Comparison of ENCODE assay signal across 8 mouse cellular contexts in genomic region chr9:107554319-107554825, GRCm38 (mm10). TPM values are rescaled to one million over a fixed set of nuclear protein-coding genes. Genes with fewer than 3 reads are reported as not detected.
DNase-seq lines count a peak whose midpoint lies in the region; ATAC-seq and TF ChIP-seq lines count a peak whose summit lies in the region.

No protein-coding gene starts in this region.

- peak; percentile 92 for ATAC-seq in forebrain, embryonic 12.5 days (ENCODE audit: low FRiP score)
- ATAC-seq in neural tube, embryonic 15.5 days (ENCODE audit: low FRiP score): peak; percentile 93

- H3K4me1 ChIP-seq in E14TG2a.4 (replicated peaks; ENCODE audit: low read depth, low read length): peaks cover 69% of the 10 kb centered on the region
- peaks cover 55% of the 10 kb centered on the region for H3K4me1 ChIP-seq in forebrain, embryonic 12.5 days
- peaks cover 58% of the 10 kb centered on the region for H3K4me1 ChIP-seq in neural tube, embryonic 15.5 days

- under 1% methylated on average over 51 of the region's 53 CpGs for WGBS in forebrain, embryonic 12.5 days
- under 1% methylated on average over 53 of the region's 53 CpGs for WGBS in neural tube, embryonic 15.5 days

- peak overlapping the region; percentile 82 for H3K4me2 ChIP-seq in forebrain, embryonic 12.5 days
- H3K4me2 ChIP-seq in neural tube, embryonic 15.5 days: peak overlapping the region; percentile 89

- intact Hi-C loops in heart, postnatal 10 days (cut with DNase I): no loop called here

- H3K27me3 ChIP-seq in E14TG2a.4 (ENCODE audit: insufficient read depth, low read length): peaks cover 43% of the 10 kb centered on the region
- H3K27me3 ChIP-seq in forebrain, embryonic 12.5 days: peaks cover 42% of the 10 kb centered on the region
- peaks cover 36% of the 10 kb centered on the region for H3K27me3 ChIP-seq in neural tube, embryonic 15.5 days (replicated peaks)

- peaks cover 31% of the 10 kb centered on the region for H3K36me3 ChIP-seq in E14TG2a.4 (ENCODE audit: insufficient read depth, low read length)
- peaks cover 25% of the 10 kb centered on the region for H3K36me3 ChIP-seq in forebrain, embryonic 12.5 days (replicated peaks)
- H3K36me3 ChIP-seq in neural tube, embryonic 15.5 days: peaks cover 23% of the 10 kb centered on the region

- H3K27ac ChIP-seq in forebrain, embryonic 12.5 days: peak overlapping the region; percentile 92
- H3K27ac ChIP-seq in neural tube, embryonic 15.5 days (replicated peaks): peak overlapping the region; percentile 92

- peak overlapping the region; percentile 87 for H3K4me3 ChIP-seq in E14TG2a.4 (replicated peaks; ENCODE audit: low read length)
- peak overlapping the region; percentile 63 for H3K4me3 ChIP-seq in forebrain, embryonic 12.5 days (replicated peaks)
- peak overlapping the region; percentile 82 for H3K4me3 ChIP-seq in neural tube, embryonic 15.5 days (replicated peaks)

- peak; percentile 97 for DNase-seq in c-Kit-positive CD71-positive TER-119-positive erythroid progenitor cells, embryonic 14.5 days (ENCODE audit: low spot score)
- DNase-seq in heart, postnatal 10 days: peak; percentile 95 to 96
- DNase-seq in layer of hippocampus, adult 11-12 months (ENCODE audit: low spot score): peak; percentile 95
- peak; percentile 94 to 95 for DNase-seq in lung, adult 18-20 months
- peak; percentile 96 for DNase-seq in testis, postnatal 14 days (ENCODE audit: low spot score)

- peak overlapping the region; percentile 80 for H3K9ac ChIP-seq in forebrain, embryonic 12.5 days
- peak overlapping the region; percentile 84 for H3K9ac ChIP-seq in neural tube, embryonic 15.5 days (replicated peaks)

- H3K9me3 ChIP-seq in E14TG2a.4 (ENCODE audit: low read length): no peaks in the 10 kb centered on the region
- no peaks in the 10 kb centered on the region for H3K9me3 ChIP-seq in forebrain, embryonic 12.5 days
- no peaks in the 10 kb centered on the region for H3K9me3 ChIP-seq in neural tube, embryonic 15.5 days (replicated peaks)

- no peak for TF ChIP-seq CTCF in E14TG2a.4 (conservative IDR thresholded peaks at IDR 0.05; ENCODE audit: low read length)

RNA-seq across cellular contexts. Expression of gene Rassf1, which starts 3.0 kb away (rescaled TPM):
- polyA plus RNA-seq in forebrain, embryonic 12.5 days (2016; fragmentation: Nextera tagmentation; extraction: Ambion mirVana): 40.0 and 45.7 TPM in 2 replicates
- 10 to 100 TPM; 28.8 to 32.0 TPM for total RNA-seq in heart, postnatal 10 days (2021)
- polyA plus RNA-seq in neural tube, embryonic 15.5 days (2015; fragmentation: Nextera tagmentation; extraction: Ambion mirVana): 41.2 and 46.1 TPM in 2 replicates

RNA-seq across cellular contexts. Expression of gene Zmynd10, which starts 7.3 kb away (rescaled TPM):
- polyA plus RNA-seq in forebrain, embryonic 12.5 days (2016; fragmentation: Nextera tagmentation; extraction: Ambion mirVana): 1.0 and 2.2 TPM in 2 replicates
- total RNA-seq in heart, postnatal 10 days (2021): not detected
- 1.6 and 2.6 TPM in 2 replicates for polyA plus RNA-seq in neural tube, embryonic 15.5 days (2015; fragmentation: Nextera tagmentation; extraction: Ambion mirVana)

RNA-seq across cellular contexts. Expression of gene Tusc2, which starts 8.7 kb away (rescaled TPM):
- 77.2 and 79.9 TPM in 2 replicates for polyA plus RNA-seq in forebrain, embryonic 12.5 days (2016; fragmentation: Nextera tagmentation; extraction: Ambion mirVana)
- 10 to 100 TPM; 25.7 to 26.8 TPM for total RNA-seq in heart, postnatal 10 days (2021)
- polyA plus RNA-seq in neural tube, embryonic 15.5 days (2015; fragmentation: Nextera tagmentation; extraction: Ambion mirVana): 112 and 125 TPM in 2 replicates

RNA-seq across cellular contexts. Expression of gene Nprl2, which starts 12.3 kb away (rescaled TPM):
- 43.1 and 46.3 TPM in 2 replicates for polyA plus RNA-seq in forebrain, embryonic 12.5 days (2016; fragmentation: Nextera tagmentation; extraction: Ambion mirVana)
- total RNA-seq in heart, postnatal 10 days (2021): 10 to 100 TPM; 12.9 to 16.7 TPM
- polyA plus RNA-seq in neural tube, embryonic 15.5 days (2015; fragmentation: Nextera tagmentation; extraction: Ambion mirVana): 67.5 and 77.9 TPM in 2 replicates

RNA-seq across cellular contexts. Expression of gene Cyb561d2, which starts 12.4 kb away (rescaled TPM):
- polyA plus RNA-seq in forebrain, embryonic 12.5 days (2016; fragmentation: Nextera tagmentation; extraction: Ambion mirVana): 17.7 and 18.9 TPM in 2 replicates
- 1 to 10 TPM; 5.5 to 6.2 TPM for total RNA-seq in heart, postnatal 10 days (2021)
- 46.9 and 53.9 TPM in 2 replicates for polyA plus RNA-seq in neural tube, embryonic 15.5 days (2015; fragmentation: Nextera tagmentation; extraction: Ambion mirVana)

Comparison
In these comparisons a context has a peak if more than half of its experiments do, and no peak if none do; other contexts are left out.
1. Peak in every context shown above with its lines: DNase-seq, ATAC-seq, H3K4me3 ChIP-seq and H3K27ac ChIP-seq.